Mouse (Mus musculus) embryo, embryonic 10.5 days (tissue): ENCODE measurements around the gene Mctp1.
"Not testable (repeated sequence)": the region's sequence is repeated elsewhere in the genome, so short reads cannot be mapped to it uniquely, and the experiment has no call there.

Experiments
- DNase-seq: peaks from one replicate; pipeline ENCODE4 v3.0.0-alpha.2; 2015; ENCODE audit warnings: low spot score

Mctp1 gene

GRCm38 (mm10) chr13:76482998-76483397, 98.7 kb downstream of the Mctp1 start:
- DNase-seq = no peak

GRCm38 (mm10) chr13:76484086-76484709, 99.9 kb downstream of the Mctp1 start:
- no peak for DNase-seq

- DNase-seq = no peak
Measured at GRCm38 (mm10) chr13:76515896-76516295, 131.6 kb downstream of the Mctp1 start.

GRCm38 (mm10) chr13:76523170-76523569, 138.8 kb downstream of the Mctp1 start:
- no peak for DNase-seq

GRCm38 (mm10) chr13:76527326-76527725, 143.0 kb downstream of the Mctp1 start:
- DNase-seq = no peak

GRCm38 (mm10) chr13:76527751-76528150, 143.4 kb downstream of the Mctp1 start:
- DNase-seq = no peak

GRCm38 (mm10) chr13:76529915-76530314, 145.6 kb downstream of the Mctp1 start:
- DNase-seq = no peak

- no peak for DNase-seq
Measured at GRCm38 (mm10) chr13:76530867-76531504, 146.7 kb downstream of the Mctp1 start.

- DNase-seq = no peak
Measured at GRCm38 (mm10) chr13:76547854-76548253, 163.5 kb downstream of the Mctp1 start.

- no peak for DNase-seq
Measured at GRCm38 (mm10) chr13:76560918-76561317, 176.6 kb downstream of the Mctp1 start.

- no peak for DNase-seq
Measured at GRCm38 (mm10) chr13:76561594-76561993, 177.3 kb downstream of the Mctp1 start.

GRCm38 (mm10) chr13:76564061-76564460, 179.7 kb downstream of the Mctp1 start:
- no peak for DNase-seq

GRCm38 (mm10) chr13:76566024-76566423, 181.7 kb downstream of the Mctp1 start:
- no peak for DNase-seq

GRCm38 (mm10) chr13:76567448-76567847, 183.1 kb downstream of the Mctp1 start:
- no peak for DNase-seq

GRCm38 (mm10) chr13:76568569-76569211, 184.4 kb downstream of the Mctp1 start:
- no peak for DNase-seq

- no peak for DNase-seq
Measured at GRCm38 (mm10) chr13:76579414-76579813, 195.1 kb downstream of the Mctp1 start.

GRCm38 (mm10) chr13:76585447-76585846, 201.1 kb downstream of the Mctp1 start:
- DNase-seq = no peak

- not testable (repeated sequence) for DNase-seq
Measured at GRCm38 (mm10) chr13:76590709-76591108, 206.4 kb downstream of the Mctp1 start.

GRCm38 (mm10) chr13:76591189-76591588, 206.9 kb downstream of the Mctp1 start:
- DNase-seq = no peak

- DNase-seq = no peak
Measured at GRCm38 (mm10) chr13:76591692-76592091, 207.4 kb downstream of the Mctp1 start.

GRCm38 (mm10) chr13:76592908-76593307, 208.6 kb downstream of the Mctp1 start:
- no peak for DNase-seq

GRCm38 (mm10) chr13:76597005-76597404, 212.7 kb downstream of the Mctp1 start:
- DNase-seq = no peak

- no peak for DNase-seq
Measured at GRCm38 (mm10) chr13:76609425-76609824, 225.1 kb downstream of the Mctp1 start.
